Mouse (Mus musculus): ENCODE data around the gene Cyb561d1.
"Not testable (repeated sequence)": the region's sequence is repeated elsewhere in the genome, so short reads cannot be mapped to it uniquely, and the experiment has no call there.

The Cyb561d1 gene

GRCm38 (mm10) chr3:108200329-108201323 lies at the start of gene Cyb561d1:
Cyb561d1 (minus strand) TSS chr3:108201212.
- DNase-seq, result peak; percentile 94

GRCm38 (mm10) chr3:108246857-108247256 lies 45.8 kb upstream of the Cyb561d1 start:
- DNase-seq, result no peak

- DNase-seq, result no peak
Measured at GRCm38 (mm10) chr3:108241243-108241839, 40.3 kb upstream of the Cyb561d1 start.

- not testable (repeated sequence) for DNase-seq
Measured at GRCm38 (mm10) chr3:108237474-108238102, 36.6 kb upstream of the Cyb561d1 start.

GRCm38 (mm10) chr3:108231646-108232045 lies 30.6 kb upstream of the Cyb561d1 start:
- no peak for DNase-seq

GRCm38 (mm10) chr3:108227521-108227920 lies 26.5 kb upstream of the Cyb561d1 start:
- DNase-seq, result no peak

GRCm38 (mm10) chr3:108226558-108227350 lies 25.7 kb upstream of the Cyb561d1 start, which contains the start of gene Sypl2:
Sypl2 (minus strand) TSS chr3:108226648.
- DNase-seq, result peak; percentile 70

- DNase-seq, result peak; percentile 37
Measured at GRCm38 (mm10) chr3:108225711-108226557, 24.9 kb upstream of the Cyb561d1 start.

GRCm38 (mm10) chr3:108220661-108221060 lies 19.6 kb upstream of the Cyb561d1 start:
- DNase-seq, result no peak

- DNase-seq, result no peak
Measured at GRCm38 (mm10) chr3:108214734-108215133, 13.7 kb upstream of the Cyb561d1 start.

- no peak for DNase-seq
Measured at GRCm38 (mm10) chr3:108212406-108212805, 11.4 kb upstream of the Cyb561d1 start.

- DNase-seq, result no peak
Measured at GRCm38 (mm10) chr3:108211845-108212244, 10.8 kb upstream of the Cyb561d1 start.

GRCm38 (mm10) chr3:108210771-108211139 lies 9.7 kb upstream of the Cyb561d1 start, which contains the start of gene Atxn7l2:
Atxn7l2 (minus strand) TSS chr3:108210934.
- no peak for DNase-seq

GRCm38 (mm10) chr3:108209946-108210770 lies 9.1 kb upstream of the Cyb561d1 start:
- peak; percentile 99 for DNase-seq

GRCm38 (mm10) chr3:108209536-108209935 lies 8.5 kb upstream of the Cyb561d1 start:
- DNase-seq, result no peak

- DNase-seq, result no peak
Measured at GRCm38 (mm10) chr3:108209001-108209400, 8.0 kb upstream of the Cyb561d1 start.

- DNase-seq, result no peak
Measured at GRCm38 (mm10) chr3:108206731-108207375, 5.8 kb upstream of the Cyb561d1 start.

- DNase-seq, result no peak
Measured at GRCm38 (mm10) chr3:108205601-108206000, 4.6 kb upstream of the Cyb561d1 start.

- no peak for DNase-seq
Measured at GRCm38 (mm10) chr3:108204470-108204869, 3.5 kb upstream of the Cyb561d1 start.

All from retina, postnatal 1 day (tissue).